Mouse (Mus musculus) limb, embryonic 11.5 days (tissue): ENCODE measurements around the gene Mpi. TPM values are rescaled to one million over a fixed set of nuclear protein-coding genes. Genes with fewer than 3 reads are reported as not detected.

Source experiments
- ATAC-seq: fragments of 200-750 bp; cut with Nextera tagmentation; 2 replicates; pipeline ENCODE4 v1.8.0; 2017; ENCODE audit warnings: low read depth; ENCODE audit not compliant: insufficient number of reproducible peaks, low FRiP score, low TSS enrichment
- DNase-seq: peaks from one replicate; pipeline ENCODE4 v3.0.0-alpha.2; 2015; ENCODE audit warnings: low spot score
- H3K27ac ChIP-seq: fragments of 300-500 bp; sonication (generic); replicated peaks from 2 replicates; pipeline ENCODE4 v1.5.1; 2014; ENCODE audit warnings: low read depth, mild to moderate bottlenecking, low read length
- H3K27me3 ChIP-seq: fragments of 300-500 bp; sonication (generic); 2 replicates; pipeline ENCODE4 v1.6.1; 2014; ENCODE audit warnings: mild to moderate bottlenecking, low read length, mixed read lengths; ENCODE audit not compliant: control insufficient read depth, insufficient read depth
- H3K36me3 ChIP-seq: fragments of 300-500 bp; sonication (generic); 2 replicates; pipeline ENCODE4 v1.6.1; 2014; ENCODE audit warnings: mild to moderate bottlenecking, low read length, moderate library complexity, mixed read lengths; ENCODE audit not compliant: control insufficient read depth, insufficient read depth
- H3K4me1 ChIP-seq: fragments of 300-500 bp; sonication (generic); 2 replicates; pipeline ENCODE4 v1.6.1; 2014; ENCODE audit warnings: low read length, mixed read lengths; ENCODE audit not compliant: control insufficient read depth, insufficient read depth
- H3K4me2 ChIP-seq: fragments of 300-500 bp; sonication (generic); 2 replicates; pipeline ENCODE4 v1.6.1; 2014; ENCODE audit warnings: low read depth, mild to moderate bottlenecking, moderate library complexity; ENCODE audit not compliant: severe bottlenecking
- H3K4me3 ChIP-seq: fragments of 300-500 bp; sonication (generic); 2 replicates; pipeline ENCODE4 v1.5.1; 2014; ENCODE audit warnings: low read depth, low read length
- H3K9ac ChIP-seq: fragments of 300-500 bp; sonication (generic); 2 replicates; pipeline ENCODE4 v1.6.1; 2014; ENCODE audit warnings: mild to moderate bottlenecking, low read length
- H3K9me3 ChIP-seq: fragments of 300-500 bp; sonication (generic); 2 replicates; pipeline ENCODE4 v1.6.1; 2016; ENCODE audit warnings: low read length; ENCODE audit not compliant: control insufficient read depth
- WGBS: fragments of 180-500 bp; shearing (Covaris S2); extraction: QIAGEN DNeasy Blood & Tissue Kit; methylation state at CpG from one replicate; pipeline ENCODE4 v1.1.7; 2014; 5-methylcytosine and 5-hydroxymethylcytosine counted together
- polyA plus RNA-seq: library from polyadenylated mRNA; unstranded; fragments of >200 nt; fragmentation: Nextera tagmentation; extraction: Ambion mirVana; gene quantifications from 2 replicates; pipeline ENCODE4 v1.2.1, GENCODE M21; 2014

Gene Mpi
- polyA plus RNA-seq, 1 experiment from 2014 or later = 43.5 TPM

DNA sequence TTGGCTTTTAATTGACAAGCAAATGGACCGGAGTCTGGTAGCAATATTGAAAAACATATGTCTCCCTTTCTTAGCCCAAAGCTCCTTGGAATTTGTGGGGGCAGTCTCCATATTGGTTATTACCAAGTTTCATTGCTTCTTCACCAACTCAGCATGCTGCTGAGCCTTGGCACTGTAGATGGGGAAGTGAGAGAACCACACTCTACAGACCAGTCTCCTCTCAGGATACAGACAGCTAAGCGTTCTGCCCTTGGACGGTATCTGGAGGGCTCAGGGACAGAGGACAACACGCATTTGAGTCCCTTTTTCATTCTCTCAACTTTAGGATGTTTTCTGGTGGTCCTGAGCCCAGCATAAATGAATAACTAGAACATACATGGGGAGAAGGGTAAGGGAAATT, 6.1 kb upstream of the Mpi start:
- Histone ChIP-seq H3K36me3 (no peaks in the 10 kb centered on the region), H3K4me2 (no peak overlapping the region), H3K27ac (no peak overlapping the region), H3K4me1 (peaks cover 7% of the 10 kb centered on the region), H3K4me3 (no peak overlapping the region), H3K9me3 (no peaks in the 10 kb centered on the region), H3K27me3 (no peaks in the 10 kb centered on the region), H3K9ac (no peak overlapping the region)
- whole genome bisulfite sequencing = 84% methylated on average over 4 of the region's 4 CpGs
- ATAC-seq (no peak), DNase-seq (no peak)

DNA sequence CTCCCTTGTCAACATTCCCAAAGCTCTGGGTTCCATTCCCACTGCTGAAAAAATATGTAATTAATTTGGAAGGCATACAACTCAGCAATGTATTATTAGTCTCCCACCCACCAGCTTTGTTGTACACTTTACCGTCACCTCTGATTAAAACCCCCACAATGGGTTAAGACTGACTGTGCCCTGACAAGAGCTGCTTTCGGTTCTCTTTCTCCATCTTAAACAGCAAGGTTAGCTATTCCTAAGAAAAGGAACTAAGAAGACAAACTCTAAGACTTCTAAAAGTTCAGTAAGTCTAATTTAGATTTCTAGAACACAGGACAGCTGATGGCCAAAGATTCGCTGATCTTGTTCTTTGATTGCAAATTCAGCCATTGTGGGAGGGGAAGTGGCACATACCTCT, 4.7 kb upstream of the Mpi start:
- H3K9ac ChIP-seq = no peak overlapping the region
- peaks cover 7% of the 10 kb centered on the region for H3K4me1 ChIP-seq
- no peaks in the 10 kb centered on the region for H3K9me3 ChIP-seq
- no peak for ATAC-seq
- no peaks in the 10 kb centered on the region for H3K27me3 ChIP-seq
- H3K36me3 ChIP-seq = no peaks in the 10 kb centered on the region
- no peak for DNase-seq
- 86% methylated on average over 3 of the region's 3 CpGs for WGBS
- H3K4me3 ChIP-seq = no peak overlapping the region
- H3K4me2 ChIP-seq = no peak overlapping the region
- H3K27ac ChIP-seq = no peak overlapping the region

- DNase-seq (no peak), ATAC-seq (no peak)
- Histone ChIP-seq H3K27me3 (no peaks in the 10 kb centered on the region), H3K4me1 (peaks cover 4% of the 10 kb centered on the region), H3K4me3 (no peak overlapping the region), H3K9me3 (no peaks in the 10 kb centered on the region), H3K36me3 (peaks cover 2% of the 10 kb centered on the region; the same call in 1 of the 2 replicates), H3K27ac (no peak overlapping the region), H3K9ac (no peak overlapping the region), H3K4me2 (no peak overlapping the region)
- 40% methylated on average over 3 of the region's 3 CpGs for WGBS
These were observed 2.2 kb upstream of the Mpi start for GRCm38 (mm10) chr9:57554753-57555152.

GRCm38 (mm10) chr9:57553119-57553518, 556 bp upstream of the Mpi start:
- WGBS = 73% methylated on average over 11 of the region's 11 CpGs
- H3K9me3 ChIP-seq = no peaks in the 10 kb centered on the region
- H3K4me2 ChIP-seq = no peak overlapping the region
- H3K36me3 ChIP-seq = peaks cover 11% of the 10 kb centered on the region; the same call in 1 of the 2 replicates
- ATAC-seq = no peak
- DNase-seq = no peak
- no peaks in the 10 kb centered on the region for H3K27me3 ChIP-seq
- peaks cover 4% of the 10 kb centered on the region for H3K4me1 ChIP-seq
- H3K27ac ChIP-seq = no peak overlapping the region
- H3K4me3 ChIP-seq = no peak overlapping the region
- no peak overlapping the region for H3K9ac ChIP-seq

DNA sequence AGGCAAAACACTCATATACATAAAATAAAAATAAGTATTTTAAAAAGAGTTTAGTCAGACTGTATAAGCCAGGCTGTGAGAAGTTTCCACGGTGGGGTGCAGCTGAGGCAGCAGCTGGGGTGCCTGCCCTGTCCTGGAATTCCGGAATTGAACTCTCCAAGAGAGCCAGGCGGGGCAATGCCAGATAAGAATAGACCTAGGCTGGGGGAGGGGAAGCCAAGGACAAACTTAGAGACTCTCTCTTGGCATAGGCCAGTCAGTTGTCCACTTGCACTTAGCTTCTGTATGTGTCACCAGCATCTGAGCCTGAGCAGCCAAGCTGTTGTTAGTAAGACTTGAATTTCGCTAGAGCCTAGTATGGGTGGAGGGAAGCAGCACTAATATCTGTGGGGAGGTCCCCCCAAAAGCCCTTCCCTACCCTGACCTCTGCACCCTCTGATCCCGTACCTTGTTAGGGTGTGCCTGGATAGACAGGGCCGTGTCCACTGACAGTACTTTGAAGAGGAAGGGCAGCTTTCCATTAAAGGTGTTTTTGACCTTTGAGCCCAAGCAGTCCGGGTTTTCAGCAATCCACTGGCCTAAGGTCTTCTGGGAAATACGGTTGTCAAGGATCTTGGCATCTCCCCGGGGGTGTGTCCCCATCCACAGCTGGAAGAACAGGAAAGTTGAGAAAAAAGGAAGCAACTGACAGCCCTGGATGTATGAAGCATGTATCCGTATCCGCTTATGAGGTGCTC, 2.3 kb downstream of the Mpi start:
- no peaks in the 10 kb centered on the region for H3K9me3 ChIP-seq
- no peak overlapping the region for H3K9ac ChIP-seq
- peaks cover 4% of the 10 kb centered on the region for H3K4me1 ChIP-seq
- H3K4me3 ChIP-seq = no peak overlapping the region
- DNase-seq (no peak), ATAC-seq (no peak)
- H3K27me3 ChIP-seq = no peaks in the 10 kb centered on the region
- H3K4me2 ChIP-seq = no peak overlapping the region
- H3K36me3 ChIP-seq = peaks cover 15% of the 10 kb centered on the region; the same call in 1 of the 2 replicates
- 89% methylated on average over 11 of the region's 11 CpGs for WGBS
- H3K27ac ChIP-seq = no peak overlapping the region

GRCm38 (mm10) chr9:57549186-57549585, 3.4 kb downstream of the Mpi start:
- 92% methylated on average over 4 of the region's 4 CpGs for WGBS
- DNase-seq = no peak
- H3K9ac ChIP-seq = no peak overlapping the region

GRCm38 (mm10) chr9:57547869-57548268, 4.7 kb downstream of the Mpi start:
- ATAC-seq (no peak), DNase-seq (no peak)
- H3K9me3 ChIP-seq = no peaks in the 10 kb centered on the region
- no peaks in the 10 kb centered on the region for H3K27me3 ChIP-seq
- H3K9ac ChIP-seq = no peak overlapping the region
- 92% methylated on average over 11 of the region's 11 CpGs for WGBS
- no peak overlapping the region for H3K27ac ChIP-seq
- no peak overlapping the region for H3K4me3 ChIP-seq
- H3K4me2 ChIP-seq = no peak overlapping the region
- H3K36me3 ChIP-seq = peaks cover 24% of the 10 kb centered on the region; the same call in 1 of the 2 replicates
- H3K4me1 ChIP-seq = peaks cover 4% of the 10 kb centered on the region

More at GRCm38 (mm10) chr9:57549186-57549585, 3.4 kb downstream of the Mpi start:
- no peaks in the 10 kb centered on the region for H3K9me3 ChIP-seq
- no peak overlapping the region for H3K27ac ChIP-seq
- H3K4me2 ChIP-seq = no peak overlapping the region
- no peak for ATAC-seq
- H3K4me3 ChIP-seq = no peak overlapping the region
- H3K4me1 ChIP-seq = peaks cover 4% of the 10 kb centered on the region
- no peaks in the 10 kb centered on the region for H3K27me3 ChIP-seq
- H3K36me3 ChIP-seq = peaks cover 19% of the 10 kb centered on the region; the same call in 1 of the 2 replicates

DNA sequence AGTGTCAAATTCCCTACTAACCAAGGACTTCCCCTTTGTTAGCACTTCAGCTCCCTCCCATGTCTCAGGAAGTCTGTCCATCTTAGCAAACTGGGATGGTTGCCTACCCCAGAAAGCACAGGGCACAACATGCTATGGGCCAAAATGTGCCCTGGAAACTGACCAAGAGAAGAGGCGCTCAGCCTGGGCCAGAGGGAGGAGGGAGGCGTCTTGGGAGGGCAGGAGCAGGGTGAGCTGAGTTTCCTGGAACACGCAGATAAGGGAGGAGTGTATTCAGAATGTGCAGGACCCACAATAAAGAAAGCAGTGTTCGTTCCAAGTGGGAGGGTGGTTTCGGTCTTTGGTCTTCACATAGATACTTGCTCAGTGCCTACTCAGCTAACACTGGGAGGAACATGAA, 5.3 kb downstream of the Mpi start:
- H3K4me3 ChIP-seq = no peak overlapping the region
- no peak overlapping the region for H3K27ac ChIP-seq
- no peak for ATAC-seq
- H3K27me3 ChIP-seq = no peaks in the 10 kb centered on the region
- peaks cover 24% of the 10 kb centered on the region; the same call in 1 of the 2 replicates for H3K36me3 ChIP-seq
- no peak overlapping the region for H3K4me2 ChIP-seq
- WGBS = 90% methylated on average over 5 of the region's 5 CpGs
- no peak overlapping the region for H3K9ac ChIP-seq
- no peaks in the 10 kb centered on the region for H3K9me3 ChIP-seq
- H3K4me1 ChIP-seq = peaks cover 4% of the 10 kb centered on the region
- no peak for DNase-seq
